Mouse (Mus musculus) fibroblast of lung, adult 2 months (primary cell): Measurements from ENCODE around the gene Bcor.

Experiments used
- DNase-seq: peaks from one replicate; pipeline ENCODE4 v3.0.0-alpha.2; 2011; ENCODE audit warnings: low read depth

Gene Bcor

DNA sequence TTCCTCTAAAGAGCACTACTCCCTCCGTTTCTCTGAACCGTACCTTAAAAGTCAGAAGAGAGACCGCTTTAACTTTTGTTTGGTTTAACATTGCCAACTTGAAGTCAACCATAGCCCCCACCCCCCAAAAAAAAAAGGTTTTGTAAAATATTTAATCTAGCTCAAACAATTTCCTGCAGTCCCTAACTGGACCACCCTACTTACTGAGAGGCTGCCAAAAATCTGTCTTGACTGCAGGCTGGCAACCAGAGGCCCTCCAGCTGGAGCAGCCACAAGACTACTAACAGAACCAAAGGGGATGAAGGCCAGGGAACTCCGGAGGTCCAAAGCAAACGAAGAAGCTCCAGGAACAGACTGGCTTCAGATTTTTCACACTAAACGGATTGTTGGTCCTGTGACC, 156.2 kb downstream of the Bcor start:
- no peak for DNase-seq

DNA sequence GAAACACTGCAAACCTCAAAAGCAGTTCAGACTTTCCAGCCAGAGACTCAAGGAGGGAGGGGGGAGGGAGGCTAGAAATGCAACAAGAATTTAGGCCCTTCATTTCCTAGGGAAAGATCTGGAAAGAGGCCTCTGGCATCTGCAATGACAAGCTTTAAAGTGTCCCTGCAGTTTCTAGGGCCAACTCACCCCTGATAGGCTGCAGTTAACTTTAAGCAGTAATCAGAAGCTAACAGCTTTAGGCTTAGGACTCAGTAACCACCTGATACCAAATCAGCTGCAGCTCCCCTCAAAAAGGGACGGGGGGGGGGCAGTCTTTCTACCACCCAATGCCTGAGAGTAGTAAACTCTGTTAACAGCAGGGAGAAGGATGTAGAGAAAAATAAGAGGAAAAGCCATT, 156.6 kb downstream of the Bcor start:
- no peak for DNase-seq

DNA sequence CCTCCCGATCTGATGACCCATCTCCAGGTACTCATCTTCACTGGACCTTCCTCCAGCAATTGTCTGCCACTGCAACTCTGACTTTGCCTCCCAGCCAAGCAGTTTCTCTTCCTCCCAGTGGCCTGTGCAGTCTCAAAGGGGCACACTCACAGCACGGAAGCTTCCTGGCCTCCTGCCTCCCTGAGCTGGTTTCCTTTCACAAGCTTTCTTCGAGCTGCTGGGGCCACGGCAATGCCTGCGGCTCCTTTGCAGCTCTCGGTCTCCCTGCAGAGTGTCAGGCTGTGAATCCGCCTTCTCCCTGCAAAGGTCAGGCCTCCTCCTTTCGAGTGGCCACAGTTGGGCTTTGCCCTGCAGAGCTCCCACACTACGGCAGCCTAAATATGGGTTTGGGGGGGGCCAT, 157.0 kb downstream of the Bcor start:
- DNase-seq: no peak

DNA sequence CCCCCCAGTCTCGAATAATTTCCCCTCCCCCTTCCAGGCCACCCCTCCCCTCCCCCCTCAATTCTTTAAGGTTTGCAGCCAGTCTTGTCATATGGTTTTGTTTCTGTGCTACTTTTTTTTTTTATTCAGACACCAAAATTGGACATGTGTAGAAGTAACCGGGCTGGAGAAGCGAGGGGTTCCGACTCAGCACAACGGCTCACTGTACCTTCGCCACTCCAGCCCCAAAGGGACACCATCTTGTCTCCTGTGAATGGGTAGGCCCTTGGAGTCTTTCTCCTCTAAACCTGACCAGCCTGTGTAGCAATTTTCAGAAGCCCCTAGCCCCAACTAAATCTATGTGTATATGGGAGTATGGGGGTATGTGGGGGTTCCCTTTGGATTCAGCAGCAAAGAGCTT, 157.6 kb downstream of the Bcor start:
- DNase-seq: no peak

DNA sequence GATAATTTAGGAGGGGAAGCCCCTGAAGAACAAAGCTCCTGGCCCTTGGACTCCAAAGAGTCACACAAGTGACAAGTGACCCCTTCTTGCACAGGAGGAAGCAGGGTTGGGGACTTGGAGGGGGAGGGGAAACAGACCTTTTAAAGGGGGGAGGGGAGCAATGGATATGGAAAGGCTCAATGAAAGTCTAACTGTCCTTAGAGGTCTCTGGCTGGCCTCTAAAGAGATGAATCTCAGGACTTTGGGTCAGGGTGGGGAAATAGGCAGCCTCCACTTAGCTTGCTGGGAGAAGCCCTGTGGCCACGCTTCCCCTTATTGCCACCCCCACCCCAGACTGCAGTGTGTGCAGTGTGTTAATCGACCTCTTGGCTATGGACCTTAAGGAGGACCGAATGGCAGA, 158.2 kb downstream of the Bcor start:
- no peak for DNase-seq

DNA sequence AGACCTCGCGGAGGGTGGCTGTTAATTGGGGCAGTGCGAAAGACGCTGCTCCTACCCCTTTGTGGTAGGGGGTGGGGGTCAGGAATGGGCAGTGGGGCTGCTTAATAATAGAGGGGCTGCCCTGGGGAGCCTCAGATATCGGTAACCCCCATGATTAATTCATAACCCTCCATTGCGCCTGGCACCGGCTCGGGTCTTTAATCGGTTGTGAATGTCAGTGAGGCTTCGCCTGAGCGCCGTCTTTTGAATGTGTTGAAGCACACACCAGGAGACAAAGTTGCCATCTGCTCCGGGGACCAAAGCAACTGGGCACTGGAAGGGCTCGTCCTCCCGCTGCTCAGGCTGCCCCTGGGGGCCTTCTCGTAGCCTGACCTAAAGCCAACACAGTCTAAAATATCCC, 158.8 kb downstream of the Bcor start:
- no peak for DNase-seq

DNA sequence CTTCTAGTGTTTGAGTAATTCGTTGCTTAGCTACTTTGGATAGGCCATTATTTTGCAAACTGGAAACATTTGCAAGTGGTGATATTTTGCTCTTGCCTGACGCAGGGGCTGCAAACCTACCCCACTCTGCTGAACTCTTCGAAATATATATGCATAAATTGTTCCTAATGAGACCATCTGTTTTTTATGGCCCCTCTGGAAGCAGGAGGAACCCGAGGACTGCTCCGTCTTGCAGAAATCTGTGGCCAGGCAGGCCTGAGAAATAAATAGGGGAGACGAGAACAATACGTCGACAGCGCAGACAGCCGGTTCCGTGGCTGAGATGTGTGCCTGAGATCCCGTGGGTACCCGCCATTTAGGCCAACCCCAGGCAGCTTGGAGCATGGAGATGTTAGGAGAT, 159.5 kb downstream of the Bcor start:
- no peak for DNase-seq

DNA sequence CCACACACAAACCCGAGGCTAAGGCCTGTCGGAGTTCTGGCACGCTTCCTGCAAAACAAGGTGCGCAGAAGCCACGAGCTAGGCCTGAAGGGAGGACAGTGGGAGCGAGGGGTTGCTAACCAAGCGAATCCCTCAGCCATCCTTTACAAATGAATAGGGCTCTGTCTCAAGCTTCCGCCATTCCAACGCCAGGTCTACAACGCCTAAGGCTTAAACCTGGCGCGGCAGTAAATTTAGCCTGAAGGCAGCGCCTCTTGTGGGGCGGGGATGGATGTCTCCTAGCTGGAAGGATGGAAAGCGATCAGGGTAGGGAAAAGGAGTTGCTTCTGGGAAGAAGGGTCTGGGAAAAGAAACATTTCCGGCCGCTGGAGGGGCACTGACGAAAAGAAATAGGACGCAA, 160.2 kb downstream of the Bcor start:
- DNase-seq: no peak

DNA sequence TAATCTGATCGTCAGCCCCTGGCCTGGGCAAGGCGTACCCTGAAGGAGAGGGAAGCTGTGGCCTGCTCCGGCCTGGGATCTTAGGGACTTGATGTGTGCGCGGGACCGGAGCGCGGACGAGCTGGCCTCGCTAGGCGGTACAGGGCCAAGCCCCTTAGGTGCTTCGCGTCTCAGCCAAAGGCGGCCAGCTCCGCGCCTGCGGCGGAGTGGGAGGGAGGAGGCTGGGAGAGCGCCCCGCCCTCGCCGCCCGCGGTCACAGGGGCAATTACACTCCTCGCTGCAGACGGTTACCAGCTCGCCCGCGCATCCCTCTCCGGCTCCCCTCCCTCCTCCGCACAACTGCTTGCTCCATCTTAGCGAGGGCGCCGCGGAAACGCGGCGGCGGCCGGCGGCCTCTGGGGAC, 161.2 kb downstream of the Bcor start:
- DNase-seq: no peak

DNA sequence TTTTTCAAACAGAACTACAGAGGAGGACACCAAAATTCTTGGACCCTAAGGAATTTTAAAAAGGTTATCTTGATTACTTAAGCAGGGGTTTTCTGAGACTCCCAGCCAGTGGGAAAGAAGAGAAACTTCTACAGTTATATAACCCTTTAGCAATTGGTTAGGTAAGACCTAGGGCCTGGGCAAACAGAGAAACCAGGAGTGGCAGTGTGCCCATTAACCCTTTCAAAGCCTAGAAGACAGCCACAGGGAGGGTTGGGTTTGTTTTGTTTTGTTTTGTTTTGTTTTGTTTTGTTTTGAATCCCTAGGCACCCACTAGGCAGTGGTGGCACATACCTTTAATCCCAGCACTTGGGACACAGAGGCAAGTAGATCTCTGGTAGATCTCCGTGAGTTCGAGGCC, 163.3 kb downstream of the Bcor start:
- DNase-seq: no peak

DNA sequence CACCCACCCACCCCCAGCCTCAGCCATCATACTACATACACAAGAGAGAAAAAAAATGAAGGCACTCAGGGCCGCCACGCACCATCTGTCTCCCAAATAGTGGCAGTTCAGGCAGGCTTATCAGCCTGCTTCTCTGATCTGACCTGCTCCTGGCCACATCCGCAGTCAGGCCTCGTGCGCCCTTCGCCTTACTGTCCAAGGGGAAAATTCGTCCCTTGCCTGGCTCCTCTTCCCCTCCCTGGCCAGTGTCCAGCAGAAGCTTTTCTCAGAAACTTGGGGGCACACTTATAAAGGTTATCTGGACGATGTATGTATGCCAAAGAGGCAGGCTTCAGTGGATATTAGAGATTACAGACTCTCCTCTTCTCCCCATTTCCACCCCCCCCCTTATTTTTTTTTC, 163.7 kb downstream of the Bcor start:
- DNase-seq: no peak

DNA sequence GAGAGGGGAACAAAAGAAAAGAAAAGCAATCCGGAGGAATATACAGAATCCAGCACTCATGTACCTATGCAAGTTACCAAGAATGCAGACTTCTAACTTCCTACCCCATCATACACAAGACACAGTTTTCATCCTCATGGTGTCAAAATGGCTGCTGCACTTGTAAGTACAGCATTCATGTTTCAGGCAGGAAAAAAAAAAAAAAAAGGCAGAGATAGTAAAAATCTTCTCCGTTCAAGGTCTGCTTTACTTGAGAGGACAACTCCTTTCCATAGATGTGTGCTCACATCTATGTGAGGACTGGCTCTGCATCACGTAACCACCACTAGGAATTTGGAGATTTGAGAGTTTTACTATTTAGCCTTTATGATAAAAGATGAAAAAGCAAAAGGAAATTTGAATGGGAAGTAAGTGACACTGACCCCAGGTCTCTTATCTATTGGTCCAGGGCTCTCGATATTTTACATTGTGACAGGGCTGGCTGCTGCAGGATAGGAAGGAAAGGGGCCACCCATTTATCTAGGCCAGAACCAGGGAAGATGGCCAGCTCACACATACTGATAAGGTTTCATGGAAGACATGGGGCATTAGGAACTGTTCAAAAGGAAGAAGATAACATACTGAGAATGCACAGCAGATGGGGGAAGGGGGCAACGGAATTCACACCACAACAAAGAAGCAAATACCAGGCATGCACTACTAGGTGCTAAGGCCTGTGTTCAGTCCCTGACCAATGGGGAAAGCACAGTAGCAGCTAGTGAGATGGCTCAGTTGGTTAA, 166.3 kb downstream of the Bcor start:
- DNase-seq: no peak

DNA sequence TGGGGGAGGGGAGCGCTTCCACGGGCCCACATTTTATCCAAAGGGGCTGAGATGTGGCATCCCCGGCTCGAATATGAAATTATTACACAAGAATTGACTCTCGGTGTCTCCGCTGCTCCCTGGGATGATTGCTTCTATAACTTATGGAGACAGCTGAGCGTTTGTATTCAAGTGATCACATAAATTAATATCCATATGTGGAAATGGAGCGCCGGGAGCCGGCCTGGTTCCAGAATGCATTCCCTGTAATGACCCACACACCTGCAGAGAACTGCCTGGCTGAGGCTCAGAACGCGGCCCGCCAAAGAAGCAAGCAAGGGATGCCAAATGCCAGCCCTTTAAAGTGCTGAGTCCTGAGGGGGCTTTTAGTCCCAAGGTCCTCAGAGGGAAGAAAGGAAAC, 170.7 kb downstream of the Bcor start:
- DNase-seq: no peak

DNA sequence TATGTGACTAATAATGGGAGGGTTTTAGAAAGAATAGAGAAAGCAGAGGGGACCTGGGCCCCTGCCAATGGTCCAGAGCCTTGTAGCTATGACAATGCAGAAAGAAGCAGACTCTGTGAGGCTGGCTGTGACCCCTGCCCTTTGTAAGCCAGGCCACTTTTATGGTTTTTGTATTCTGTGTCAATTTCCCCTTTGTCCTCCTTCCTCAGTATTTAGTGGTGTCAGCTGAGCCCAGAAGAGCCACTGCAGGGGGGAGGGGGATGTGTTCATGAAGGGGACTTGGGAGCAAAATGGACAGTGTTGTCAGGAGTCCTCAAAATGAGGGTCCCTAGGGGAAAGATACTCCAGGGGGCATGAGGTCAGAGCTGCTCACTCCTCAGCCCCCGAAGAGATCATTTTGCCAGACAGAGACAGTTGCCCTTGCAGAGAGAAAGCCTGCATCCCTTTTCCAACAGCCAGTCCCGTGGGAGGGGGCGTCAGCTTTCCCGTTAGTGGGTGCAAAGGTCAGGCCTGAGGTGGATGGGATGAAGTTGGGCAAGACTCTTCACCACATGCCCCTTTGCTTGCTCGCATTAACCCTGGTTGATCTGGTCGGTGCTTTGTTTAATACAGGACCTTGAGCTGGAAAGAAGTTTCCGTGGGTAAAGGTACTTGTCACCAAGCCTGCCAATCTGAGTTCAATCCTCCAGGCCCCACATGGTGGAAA, 171.8 kb downstream of the Bcor start:
- DNase-seq: no peak

DNA sequence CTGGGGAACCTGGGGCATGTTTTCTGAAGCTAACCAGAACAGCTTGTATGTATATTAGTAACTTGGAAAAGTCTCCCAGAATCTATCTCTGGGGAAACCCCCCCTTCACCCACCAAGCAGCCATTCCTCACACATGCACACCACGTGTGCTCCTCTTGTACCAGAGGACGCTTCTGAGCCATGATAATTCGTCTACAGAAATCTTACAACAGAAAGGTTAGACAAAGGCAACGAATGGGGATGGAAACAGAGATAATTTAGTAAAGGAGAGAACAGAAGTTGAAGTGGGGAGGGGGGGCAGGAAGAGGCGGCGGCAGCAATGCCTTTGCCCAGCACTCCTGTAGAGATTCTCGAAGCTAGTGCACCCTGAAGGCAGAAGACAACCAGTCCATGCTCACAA, 172.6 kb downstream of the Bcor start:
- no peak for DNase-seq
